Mouse (Mus musculus): ENCODE measurements around the gene Cpn1. TPM values are rescaled to one million over a fixed set of nuclear protein-coding genes. Genes with fewer than 3 reads are reported as not detected.
A peak's percentile ranks its signal among the peaks of the same experiment; 100 is the strongest.

Cpn1 gene
- polyA plus RNA-seq, 1 experiment from 2014 or later, result 53.5 TPM

- H3K36me3 ChIP-seq, result no peaks in the 10 kb centered on the region
- no peaks in the 10 kb centered on the region for H3K4me1 ChIP-seq
- H3K27ac ChIP-seq, result no peak overlapping the region
- no peak overlapping the region for H3K4me2 ChIP-seq
- 65% methylated on average over 3 of the region's 3 CpGs for WGBS
- H3K9me3 ChIP-seq (replicated peaks), result no peaks in the 10 kb centered on the region
- H3K4me3 ChIP-seq (replicated peaks), result no peak overlapping the region
- no peaks in the 10 kb centered on the region for H3K27me3 ChIP-seq
- H3K9ac ChIP-seq, result no peak overlapping the region
- ATAC-seq (replicated peaks; ENCODE audit: low FRiP score), result no peak
These were observed 8.6 kb downstream of the Cpn1 start for GRCm38 (mm10) chr19:43977799-43978198.

- no peaks in the 10 kb centered on the region for H3K9me3 ChIP-seq (replicated peaks)
- H3K27ac ChIP-seq, result no peak overlapping the region
- H3K36me3 ChIP-seq, result no peaks in the 10 kb centered on the region
- H3K9ac ChIP-seq, result no peak overlapping the region
- no peak overlapping the region for H3K4me2 ChIP-seq
- 46% methylated on average over 6 of the region's 6 CpGs for WGBS
- no peaks in the 10 kb centered on the region for H3K4me1 ChIP-seq
- no peak overlapping the region for H3K4me3 ChIP-seq (replicated peaks)
- H3K27me3 ChIP-seq, result no peaks in the 10 kb centered on the region
- ATAC-seq (replicated peaks; ENCODE audit: low FRiP score), result no peak
These were observed 9.7 kb downstream of the Cpn1 start for GRCm38 (mm10) chr19:43976661-43977060.

- no peaks in the 10 kb centered on the region for H3K4me1 ChIP-seq
- ATAC-seq (replicated peaks; ENCODE audit: low FRiP score), result no peak
- no peak overlapping the region for H3K9ac ChIP-seq
- no peak overlapping the region for H3K4me2 ChIP-seq
- no peaks in the 10 kb centered on the region for H3K27me3 ChIP-seq
- no peak overlapping the region for H3K27ac ChIP-seq
- no peaks in the 10 kb centered on the region for H3K9me3 ChIP-seq (replicated peaks)
- no peak overlapping the region for H3K4me3 ChIP-seq (replicated peaks)
- no peaks in the 10 kb centered on the region for H3K36me3 ChIP-seq
- 90% methylated on average over 6 of the region's 6 CpGs for WGBS
These were observed 12.1 kb downstream of the Cpn1 start for GRCm38 (mm10) chr19:43974221-43974620.

GRCm38 (mm10) chr19:43973711-43974110 is 12.6 kb downstream of the Cpn1 start:
- Histone ChIP-seq H3K9ac (no peak overlapping the region), H3K27ac (no peak overlapping the region), H3K4me1 (no peaks in the 10 kb centered on the region), H3K4me2 (no peak overlapping the region), H3K4me3 (replicated peaks) (no peak overlapping the region), H3K27me3 (no peaks in the 10 kb centered on the region), H3K9me3 (replicated peaks) (no peaks in the 10 kb centered on the region), H3K36me3 (no peaks in the 10 kb centered on the region)
- ATAC-seq (replicated peaks; ENCODE audit: low FRiP score), result no peak
- WGBS, result 83% methylated on average over 9 of the region's 9 CpGs

GRCm38 (mm10) chr19:43972129-43972528 is 14.2 kb downstream of the Cpn1 start:
- no peak overlapping the region for H3K9ac ChIP-seq
- ATAC-seq (replicated peaks; ENCODE audit: low FRiP score), result no peak
- H3K9me3 ChIP-seq (replicated peaks), result no peaks in the 10 kb centered on the region
- no peak overlapping the region for H3K4me3 ChIP-seq (replicated peaks)
- H3K27ac ChIP-seq, result no peak overlapping the region
- no peak overlapping the region for H3K4me2 ChIP-seq
- H3K36me3 ChIP-seq, result no peaks in the 10 kb centered on the region
- H3K27me3 ChIP-seq, result no peaks in the 10 kb centered on the region
- WGBS, result 93% methylated on average over 8 of the region's 8 CpGs
- H3K4me1 ChIP-seq, result peaks cover 6% of the 10 kb centered on the region; the same call in 1 of the 2 replicates

GRCm38 (mm10) chr19:43968436-43969026 is 17.8 kb downstream of the Cpn1 start:
- Histone ChIP-seq H3K27me3 (no peaks in the 10 kb centered on the region), H3K9ac (no peak overlapping the region), H3K4me1 (peaks cover 14% of the 10 kb centered on the region; the same call in 1 of the 2 replicates), H3K4me3 (replicated peaks) (no peak overlapping the region), H3K27ac (0 out of 2 replicates have a peak overlapping the region, but pooled peaks have one; percentile 2), H3K9me3 (replicated peaks) (no peaks in the 10 kb centered on the region), H3K36me3 (no peaks in the 10 kb centered on the region), H3K4me2 (no peak overlapping the region)
- peak; percentile 88 for ATAC-seq (replicated peaks; ENCODE audit: low FRiP score)
- 36% methylated on average over 8 of the region's 11 CpGs for WGBS

- H3K9ac ChIP-seq, result no peak overlapping the region
- H3K4me2 ChIP-seq, result no peak overlapping the region
- H3K27ac ChIP-seq, result no peak overlapping the region
- no peaks in the 10 kb centered on the region for H3K27me3 ChIP-seq
- H3K9me3 ChIP-seq (replicated peaks), result no peaks in the 10 kb centered on the region
- 81% methylated on average over 2 of the region's 2 CpGs for WGBS
- peaks cover 28% of the 10 kb centered on the region for H3K4me1 ChIP-seq
- no peak for ATAC-seq (replicated peaks; ENCODE audit: low FRiP score)
- no peak overlapping the region for H3K4me3 ChIP-seq (replicated peaks)
- no peaks in the 10 kb centered on the region for H3K36me3 ChIP-seq
These were observed 19.9 kb downstream of the Cpn1 start for GRCm38 (mm10) chr19:43966481-43966880.

- H3K9me3 ChIP-seq (replicated peaks), result no peaks in the 10 kb centered on the region
- no peak overlapping the region for H3K4me3 ChIP-seq (replicated peaks)
- H3K9ac ChIP-seq, result no peak overlapping the region
- no peaks in the 10 kb centered on the region for H3K36me3 ChIP-seq
- H3K27ac ChIP-seq, result no peak overlapping the region
- H3K4me2 ChIP-seq, result no peak overlapping the region
- peaks cover 28% of the 10 kb centered on the region for H3K4me1 ChIP-seq
- no peak for ATAC-seq (replicated peaks; ENCODE audit: low FRiP score)
- WGBS, result 77% methylated on average over 11 of the region's 11 CpGs
- H3K27me3 ChIP-seq, result no peaks in the 10 kb centered on the region
These were observed 20.8 kb downstream of the Cpn1 start for GRCm38 (mm10) chr19:43965496-43966085.

GRCm38 (mm10) chr19:43962795-43963194 is 23.6 kb downstream of the Cpn1 start:
- peak; percentile 54; the same call in 1 of the 2 replicates for ATAC-seq (replicated peaks; ENCODE audit: low FRiP score)
- WGBS, result 24% methylated on average over 9 of the region's 9 CpGs
- H3K4me1 ChIP-seq, result peaks cover 27% of the 10 kb centered on the region
- H3K4me2 ChIP-seq, result no peak overlapping the region
- H3K27ac ChIP-seq, result no peak overlapping the region
- H3K9ac ChIP-seq, result no peak overlapping the region
- H3K9me3 ChIP-seq (replicated peaks), result no peaks in the 10 kb centered on the region
- H3K4me3 ChIP-seq (replicated peaks), result no peak overlapping the region
- no peaks in the 10 kb centered on the region for H3K36me3 ChIP-seq
- H3K27me3 ChIP-seq, result no peaks in the 10 kb centered on the region

- H3K36me3 ChIP-seq, result no peaks in the 10 kb centered on the region
- H3K4me3 ChIP-seq (replicated peaks), result no peak overlapping the region
- H3K27ac ChIP-seq, result no peak overlapping the region
- no peaks in the 10 kb centered on the region for H3K9me3 ChIP-seq (replicated peaks)
- ATAC-seq (replicated peaks; ENCODE audit: low FRiP score), result no peak
- no peak overlapping the region for H3K4me2 ChIP-seq
- H3K27me3 ChIP-seq, result no peaks in the 10 kb centered on the region
- WGBS, result 87% methylated on average over 2 of the region's 2 CpGs
- peaks cover 33% of the 10 kb centered on the region for H3K4me1 ChIP-seq
- H3K9ac ChIP-seq, result no peak overlapping the region
These were observed 25.2 kb downstream of the Cpn1 start for GRCm38 (mm10) chr19:43961185-43961584.

- no peak for ATAC-seq (replicated peaks; ENCODE audit: low FRiP score)
- no peaks in the 10 kb centered on the region for H3K36me3 ChIP-seq
- no peak overlapping the region for H3K4me2 ChIP-seq
- H3K27ac ChIP-seq, result no peak overlapping the region
- peaks cover 29% of the 10 kb centered on the region for H3K4me1 ChIP-seq
- no peak overlapping the region for H3K4me3 ChIP-seq (replicated peaks)
- no peak overlapping the region for H3K9ac ChIP-seq
- H3K9me3 ChIP-seq (replicated peaks), result no peaks in the 10 kb centered on the region
- H3K27me3 ChIP-seq, result no peaks in the 10 kb centered on the region
- WGBS, result 84% methylated on average over 11 of the region's 11 CpGs
These were observed 26.3 kb downstream of the Cpn1 start for GRCm38 (mm10) chr19:43960014-43960413.

- H3K9me3 ChIP-seq (replicated peaks), result no peaks in the 10 kb centered on the region
- no peaks in the 10 kb centered on the region for H3K27me3 ChIP-seq
- ATAC-seq (replicated peaks; ENCODE audit: low FRiP score), result 0 out of 2 replicates have a peak, but pooled peaks have one; percentile 49
- no peaks in the 10 kb centered on the region for H3K36me3 ChIP-seq
- WGBS, result 11% methylated on average over 2 of the region's 2 CpGs
- H3K4me1 ChIP-seq, result peaks cover 31% of the 10 kb centered on the region
- H3K27ac ChIP-seq, result no peak overlapping the region
- H3K4me2 ChIP-seq, result no peak overlapping the region
- no peak overlapping the region for H3K4me3 ChIP-seq (replicated peaks)
- H3K9ac ChIP-seq, result no peak overlapping the region
These were observed 27.2 kb downstream of the Cpn1 start for GRCm38 (mm10) chr19:43959162-43959561.

GRCm38 (mm10) chr19:43957881-43958280 is 28.5 kb downstream of the Cpn1 start:
- H3K36me3 ChIP-seq, result no peaks in the 10 kb centered on the region
- 80% methylated on average over 4 of the region's 4 CpGs for WGBS
- H3K4me1 ChIP-seq, result peaks cover 28% of the 10 kb centered on the region
- ATAC-seq (replicated peaks; ENCODE audit: low FRiP score), result no peak
- no peak overlapping the region for H3K4me3 ChIP-seq (replicated peaks)
- no peaks in the 10 kb centered on the region for H3K9me3 ChIP-seq (replicated peaks)
- no peak overlapping the region for H3K27ac ChIP-seq
- no peak overlapping the region for H3K9ac ChIP-seq
- H3K27me3 ChIP-seq, result no peaks in the 10 kb centered on the region
- H3K4me2 ChIP-seq, result no peak overlapping the region

Data from kidney, embryonic 15.5 days (tissue).